Mouse (Mus musculus) c-Kit-negative CD71-positive TER-119-positive erythroid progenitor cells, embryonic 14.5 days (primary cell): ENCODE measurements around the gene Arfgef3.

ENCODE experiments used
- DNase-seq: peaks from one replicate; pipeline ENCODE4 v3.0.0-alpha.2; 2013; ENCODE audit warnings: low read depth, low spot score

The Arfgef3 gene

GRCm38 (mm10) chr10:18743286-18744142 is at the start of gene Arfgef3:
TSS of gene Arfgef3 (minus strand) at chr10:18743949.
- no peak for DNase-seq

- DNase-seq, result no peak
Measured at GRCm38 (mm10) chr10:18790063-18790462, 46.3 kb upstream of the Arfgef3 start.

GRCm38 (mm10) chr10:18788601-18789000 is 44.9 kb upstream of the Arfgef3 start:
- DNase-seq, result no peak

- no peak for DNase-seq
Measured at GRCm38 (mm10) chr10:18786693-18787092, 42.9 kb upstream of the Arfgef3 start, which contains the start of gene Gm4922. TSS of gene Gm4922 (minus strand) at chr10:18786793.

GRCm38 (mm10) chr10:18777546-18777945 is 33.8 kb upstream of the Arfgef3 start:
- no peak for DNase-seq

GRCm38 (mm10) chr10:18772537-18773179 is 28.9 kb upstream of the Arfgef3 start:
- DNase-seq, result no peak

GRCm38 (mm10) chr10:18769909-18770308 is 26.2 kb upstream of the Arfgef3 start:
- DNase-seq, result no peak

- DNase-seq, result peak; percentile 13
Measured at GRCm38 (mm10) chr10:18760241-18760640, 16.5 kb upstream of the Arfgef3 start.

- DNase-seq, result no peak
Measured at GRCm38 (mm10) chr10:18750057-18750456, 6.3 kb upstream of the Arfgef3 start.

- DNase-seq, result no peak
Measured at GRCm38 (mm10) chr10:18742086-18742485, 1.7 kb downstream of the Arfgef3 start.

- DNase-seq, result no peak
Measured at GRCm38 (mm10) chr10:18741024-18741423, 2.7 kb downstream of the Arfgef3 start.

- no peak for DNase-seq
Measured at GRCm38 (mm10) chr10:18728548-18728947, 15.2 kb downstream of the Arfgef3 start.

GRCm38 (mm10) chr10:18711436-18711835 is 32.3 kb downstream of the Arfgef3 start:
- no peak for DNase-seq

- DNase-seq, result no peak
Measured at GRCm38 (mm10) chr10:18710949-18711348, 32.8 kb downstream of the Arfgef3 start.

GRCm38 (mm10) chr10:18709836-18710235 is 33.9 kb downstream of the Arfgef3 start:
- DNase-seq, result no peak

- DNase-seq, result no peak
Measured at GRCm38 (mm10) chr10:18708641-18709040, 35.1 kb downstream of the Arfgef3 start.

- no peak for DNase-seq
Measured at GRCm38 (mm10) chr10:18704393-18705120, 39.2 kb downstream of the Arfgef3 start.

- no peak for DNase-seq
Measured at GRCm38 (mm10) chr10:18701517-18701916, 42.2 kb downstream of the Arfgef3 start.

- DNase-seq, result no peak
Measured at GRCm38 (mm10) chr10:18700117-18700516, 43.6 kb downstream of the Arfgef3 start.

- no peak for DNase-seq
Measured at GRCm38 (mm10) chr10:18699151-18699550, 44.6 kb downstream of the Arfgef3 start.

- DNase-seq, result no peak
Measured at GRCm38 (mm10) chr10:18696461-18696860, 47.3 kb downstream of the Arfgef3 start.

- no peak for DNase-seq
Measured at GRCm38 (mm10) chr10:18688234-18688633, 55.5 kb downstream of the Arfgef3 start.
